Mouse (Mus musculus) spleen, postnatal 14 days (tissue): Measurements from ENCODE around the gene Zscan4d.
"Not testable (repeated sequence)": the region's sequence is repeated elsewhere in the genome, so short reads cannot be mapped to it uniquely, and the experiment has no call there.

ENCODE experiments used
- DNase-seq, 2 experiments: peaks; one replicate each; pipeline ENCODE4 v3.0.0; 2021 to 2022; ENCODE audit warnings: low spot score in 2 of 2

Zscan4d gene

DNA sequence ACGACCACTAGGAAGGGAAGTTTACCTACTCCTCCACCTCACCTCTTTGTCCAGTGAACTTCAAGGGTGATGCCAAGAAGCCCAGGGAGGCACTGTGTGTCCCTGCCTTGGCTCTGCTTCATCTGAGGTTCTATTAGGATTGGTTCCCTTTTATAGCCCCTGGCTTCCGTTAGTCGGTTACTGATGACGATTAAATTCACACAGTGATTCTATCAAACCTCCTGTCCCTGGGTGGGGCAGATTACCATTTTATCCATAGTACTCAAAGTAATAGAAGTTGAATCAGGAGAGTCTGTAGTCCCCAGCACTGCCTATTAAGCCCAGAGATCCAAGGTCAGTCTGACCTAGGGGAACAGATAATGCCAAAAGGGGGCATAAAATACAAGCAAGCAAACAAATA is at the start of gene Zscan4d:
Zscan4d (minus strand) TSS at position 101 of the 400 bp plus-strand sequence.
- DNase-seq, result not testable (repeated sequence)

DNA sequence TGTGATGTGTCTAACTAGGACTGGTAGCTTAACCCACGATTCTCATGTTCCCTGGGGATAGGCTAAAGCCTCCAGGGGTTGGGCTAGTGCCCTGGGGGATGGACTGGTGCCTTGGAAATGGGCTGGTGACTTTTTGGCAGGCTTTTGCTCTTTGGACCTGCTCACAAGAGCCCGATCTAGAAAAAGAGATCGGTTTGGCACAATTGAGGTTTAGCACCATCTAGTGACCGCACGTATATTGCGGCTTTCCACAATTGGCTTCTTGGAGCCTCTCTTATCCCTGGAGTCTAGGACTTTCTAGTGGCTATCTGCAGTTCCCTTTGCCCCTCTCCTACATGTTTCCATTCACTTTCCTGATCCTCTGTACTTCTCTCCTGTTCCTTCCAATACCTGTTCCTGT is 7.9 kb downstream of the Zscan4d start:
- DNase-seq, result not testable (repeated sequence)
